Mouse (Mus musculus) kidney, adult 2 months (tissue): Measurements from ENCODE around the gene Fam78b. TPM values are rescaled to one million over a fixed set of nuclear protein-coding genes. Genes with fewer than 3 reads are reported as not detected.

Source experiments
- DNase-seq: peaks from one replicate; pipeline ENCODE4 v3.0.0; 2021
- H3K27ac ChIP-seq: fragments of 200-500 bp; 2 replicates; pipeline ENCODE4 v1.5.1; 2012; ENCODE audit warnings: low read depth, low read length, control low read depth, inconsistent platforms; ENCODE audit not compliant: insufficient read depth
- H3K27me3 ChIP-seq: fragments of 200-500 bp; replicated peaks from 2 replicates; pipeline ENCODE4 v1.6.1; 2012; ENCODE audit warnings: mild to moderate bottlenecking, moderate library complexity, low read length, inconsistent platforms; ENCODE audit not compliant: control insufficient read depth, insufficient read depth
- H3K36me3 ChIP-seq: fragments of 200-500 bp; 2 replicates; pipeline ENCODE4 v1.6.1; 2012; ENCODE audit warnings: mild to moderate bottlenecking, moderate library complexity, low read length, inconsistent platforms; ENCODE audit not compliant: control insufficient read depth, insufficient read depth
- H3K4me1 ChIP-seq: fragments of 200-500 bp; 2 replicates; pipeline ENCODE4 v1.6.1; 2011; ENCODE audit warnings: low read length; ENCODE audit not compliant: control insufficient read depth, insufficient read depth
- H3K4me3 ChIP-seq: fragments of 200-500 bp; 2 replicates; pipeline ENCODE4 v1.5.1; 2011; ENCODE audit warnings: mild to moderate bottlenecking, low read depth, low read length, control low read depth; ENCODE audit not compliant: insufficient read depth
- CTCF ChIP-seq: fragments of 200-500 bp; conservative IDR thresholded peaks from 2 replicates; pipeline ENCODE4 v1.5.1; 2011; ENCODE audit warnings: low read depth, mild to moderate bottlenecking, control low read depth, low read length, moderate library complexity, mixed read lengths; ENCODE audit not compliant: insufficient read depth, insufficient read length
- POLR2A ChIP-seq: fragments of 200-500 bp; IDR thresholded peaks from one replicate; pipeline ENCODE4 v1.6.1; 2011; ENCODE audit warnings: low read depth, low read length, control low read depth
- WGBS: fragments of 180-500 bp; shearing (Covaris S2); methylation state at CpG from one replicate; pipeline ENCODE4 v1.1.7; 2018; 5-methylcytosine and 5-hydroxymethylcytosine counted together
- polyA plus RNA-seq: library from polyadenylated mRNA; depleted of rRNA; stranded (reverse); fragments of >200 nt; gene quantifications from 2 replicates; pipeline ENCODE4 v1.2.3, GENCODE M21; 2012; rRNA removed

The Fam78b gene
- polyA plus RNA-seq: 1.3 TPM in 2 replicates

GRCm38 (mm10) chr1:167001174-167001843 is at the start of gene Fam78b:
Gene Fam78b (plus strand): TSS chr1:167001417.
- WGBS: under 1% methylated on average over 83 of the region's 85 CpGs
- TF ChIP-seq POLR2A: no peak
- TF ChIP-seq CTCF: no peak
- H3K4me3 ChIP-seq: peak within 1 kb of the TSS; percentile 91
- no peaks in the 10 kb centered on the region for H3K4me1 ChIP-seq
- DNase-seq: peak; percentile 8
- H3K36me3 ChIP-seq: no peaks in the 10 kb centered on the region
- no peak within 1 kb of the TSS for H3K27ac ChIP-seq
- no peaks in the 10 kb centered on the region for H3K27me3 ChIP-seq

GRCm38 (mm10) chr1:166964508-166964907 is 36.7 kb upstream of the Fam78b start:
- Histone ChIP-seq H3K4me1 (no peaks in the 10 kb centered on the region), H3K27ac (no peak overlapping the region), H3K27me3 (no peaks in the 10 kb centered on the region), H3K36me3 (no peaks in the 10 kb centered on the region), H3K4me3 (no peak overlapping the region)
- TF ChIP-seq POLR2A: no peak
- TF ChIP-seq CTCF: no peak
- WGBS: 22% methylated on average over 10 of the region's 10 CpGs
- peak; percentile 4 for DNase-seq

- no peak for TF ChIP-seq CTCF
- no peak for TF ChIP-seq POLR2A
- DNase-seq: no peak
- Histone ChIP-seq H3K36me3 (no peaks in the 10 kb centered on the region), H3K27ac (no peak overlapping the region), H3K27me3 (no peaks in the 10 kb centered on the region), H3K4me1 (no peaks in the 10 kb centered on the region), H3K4me3 (no peak overlapping the region)
- WGBS: 73% methylated on average over 5 of the region's 5 CpGs
Measured at GRCm38 (mm10) chr1:166968271-166968670, 32.9 kb upstream of the Fam78b start.

GRCm38 (mm10) chr1:166973731-166974130 is 27.5 kb upstream of the Fam78b start:
- Histone ChIP-seq H3K27ac (no peak overlapping the region), H3K36me3 (no peaks in the 10 kb centered on the region), H3K27me3 (no peaks in the 10 kb centered on the region), H3K4me3 (no peak overlapping the region), H3K4me1 (no peaks in the 10 kb centered on the region)
- WGBS: 88% methylated on average over 3 of the region's 3 CpGs
- DNase-seq: no peak
- TF ChIP-seq POLR2A: no peak
- TF ChIP-seq CTCF: no peak

- TF ChIP-seq POLR2A: no peak
- TF ChIP-seq CTCF: no peak
- WGBS: 70% methylated on average over 5 of the region's 5 CpGs
- no peaks in the 10 kb centered on the region for H3K36me3 ChIP-seq
Measured at GRCm38 (mm10) chr1:166978611-166979010, 22.6 kb upstream of the Fam78b start.

GRCm38 (mm10) chr1:166994266-166994665 is 7.0 kb upstream of the Fam78b start:
- TF ChIP-seq POLR2A (no peak), CTCF (no peak)
- no peaks in the 10 kb centered on the region for H3K36me3 ChIP-seq
- no peak overlapping the region for H3K27ac ChIP-seq
- WGBS: 75% methylated on average over 5 of the region's 5 CpGs
- no peak for DNase-seq
- no peaks in the 10 kb centered on the region for H3K27me3 ChIP-seq
- no peak overlapping the region for H3K4me3 ChIP-seq
- no peaks in the 10 kb centered on the region for H3K4me1 ChIP-seq

More at GRCm38 (mm10) chr1:166978611-166979010, 22.6 kb upstream of the Fam78b start:
- DNase-seq: no peak
- Histone ChIP-seq H3K4me3 (no peak overlapping the region), H3K4me1 (no peaks in the 10 kb centered on the region), H3K27ac (no peak overlapping the region), H3K27me3 (no peaks in the 10 kb centered on the region)

GRCm38 (mm10) chr1:166996250-166996649 is 5.0 kb upstream of the Fam78b start:
- no peaks in the 10 kb centered on the region for H3K36me3 ChIP-seq
- no peaks in the 10 kb centered on the region for H3K27me3 ChIP-seq
- DNase-seq: no peak
- TF ChIP-seq POLR2A: no peak
- TF ChIP-seq CTCF: no peak
- H3K4me3 ChIP-seq: no peak overlapping the region
- no peak overlapping the region for H3K27ac ChIP-seq
- WGBS: 70% methylated on average over 8 of the region's 8 CpGs
- no peaks in the 10 kb centered on the region for H3K4me1 ChIP-seq
